Mouse (Mus musculus) pancreas, adult 10 weeks (tissue): ENCODE data around the gene Ssbp3. TPM values are rescaled to one million over a fixed set of nuclear protein-coding genes. Genes with fewer than 3 reads are reported as not detected.

Experiments used
- polyA plus RNA-seq: library from polyadenylated mRNA; stranded (reverse); fragments of 350-450 nt; fragmentation: Illumina TruSeq; extraction: RNeasy Lipid Tissue Mini Kit (QIAGEN cat#74804); gene quantifications from one replicate; pipeline ENCODE4 v1.2.3, GENCODE M21; 2015; ENCODE audit warnings: low read depth, low replicate concordance; ENCODE audit not compliant: insufficient read depth

The Ssbp3 gene
- polyA plus RNA-seq, result 16.3 TPM

GRCm38 (mm10) chr4:106910201-106911172 lies at the start of gene Ssbp3:
Gene Ssbp3, plus strand, starts transcription at chr4:106910701.

GRCm38 (mm10) chr4:107066252-107067124 lies 156.0 kb downstream of the Ssbp3 start, which contains the start of the genes Mrpl37 and Cyb5rl:
Gene Mrpl37, minus strand, starts transcription at chr4:107066868.
Gene Cyb5rl, plus strand, starts transcription at chr4:107066988.

GRCm38 (mm10) chr4:107096841-107097373 lies 186.4 kb downstream of the Ssbp3 start, which contains the start of gene Cdcp2:
Gene Cdcp2, plus strand, starts transcription at chr4:107096891.

Other genes with a start within 250 kb of the Ssbp3 start
- 25.2 TPM for gene Ttc4, start 231.8 kb upstream of the Ssbp3 start, polyA plus RNA-seq
- 1.2 TPM for gene Mroh7, start 179.8 kb upstream of the Ssbp3 start, polyA plus RNA-seq
- gene Fam151a, start 176.8 kb upstream of the Ssbp3 start, polyA plus RNA-seq, result 8.4 TPM
- 1.9 TPM for gene Acot11, start 105.7 kb upstream of the Ssbp3 start, polyA plus RNA-seq
- gene Mrpl37, start 156.2 kb downstream of the Ssbp3 start, polyA plus RNA-seq, result 26.9 TPM
- 5.2 TPM for gene Cyb5rl, start 156.3 kb downstream of the Ssbp3 start, polyA plus RNA-seq
- gene Cdcp2, start 186.2 kb downstream of the Ssbp3 start, polyA plus RNA-seq, result not detected